Mouse (Mus musculus): ENCODE measurements at regions not wholly inside any gene's neighbourhood (a gene's known extent, or its start where the extent isn't known, plus 50 kb on each side); places are given as distances from the start of the nearest gene placed in this dataset.

DNA sequence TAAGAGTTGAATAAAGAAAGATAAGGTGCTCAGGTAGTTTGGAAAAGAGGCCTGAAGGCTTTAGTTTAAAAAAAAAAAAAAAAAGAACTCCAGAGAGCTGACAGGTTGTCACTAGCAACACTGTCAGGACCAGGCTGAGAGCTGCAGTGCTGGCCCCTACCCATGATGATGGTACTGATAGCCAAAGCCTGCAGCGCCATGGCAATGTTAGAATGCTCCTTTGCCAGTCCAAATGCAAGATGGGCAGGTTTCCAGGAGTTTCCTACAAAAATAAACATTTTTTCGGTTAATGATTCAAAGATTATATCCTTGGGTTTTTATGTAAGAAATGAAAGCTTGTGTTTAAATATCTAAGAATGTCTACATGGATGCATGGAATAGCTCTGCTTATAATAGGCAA is 441.9 kb downstream of the Triml1 start:
- peak; percentile 17 to 44 for DNase-seq

DNA sequence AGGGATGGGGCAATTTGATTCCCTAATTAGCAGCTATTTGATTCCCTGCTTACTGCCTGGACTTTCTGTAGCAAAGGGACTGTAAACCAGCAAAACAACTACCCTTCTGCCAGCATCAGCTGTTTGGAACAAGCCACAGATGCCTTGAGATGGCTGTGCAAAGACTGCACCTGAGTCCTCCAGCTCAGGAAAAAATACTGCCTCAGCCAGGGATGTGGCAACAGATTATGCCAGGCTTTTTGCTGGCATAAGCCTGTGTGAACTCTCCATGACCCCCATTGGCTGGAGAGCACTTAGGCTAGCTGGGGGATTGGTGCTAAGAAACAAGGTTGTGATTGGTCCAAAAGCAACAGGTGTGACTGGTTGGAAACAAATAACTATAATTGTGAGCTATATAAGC is 442.9 kb downstream of the Triml1 start:
- DNase-seq = no peak
